In genomic region chr9:72697779-72698178, GRCm38 (mm10) we compare ENCODE assay signal across 22 mouse cellular contexts. TPM values are rescaled to one million over a fixed set of nuclear protein-coding genes. Genes with fewer than 3 reads are reported as not detected.
DNase-seq lines count a peak whose midpoint lies in the region; ATAC-seq and TF ChIP-seq lines count a peak whose summit lies in the region.
"Had no signal": no experiment of that assay in that cellular context is flagged by ENCODE, and none has a peak within 500 bp of the region (broad histone marks: within the 10 kb centered on the region; RNA-seq: fewer than 3 reads in every experiment).

No protein-coding gene starts in this region.

- no peaks in the 10 kb centered on the region for H3K9me3 ChIP-seq in forebrain, embryonic 11.5 days (ENCODE audit: control insufficient read depth, low read length)
- no peaks in the 10 kb centered on the region for H3K9me3 ChIP-seq in forebrain, embryonic 16.5 days (ENCODE audit: control insufficient read depth, low read length)
- no peaks in the 10 kb centered on the region for H3K9me3 ChIP-seq in heart, embryonic 10.5 days
- H3K9me3 ChIP-seq in hindbrain, embryonic 13.5 days, result no peaks in the 10 kb centered on the region
- no peaks in the 10 kb centered on the region for H3K9me3 ChIP-seq in hindbrain, embryonic 12.5 days (replicated peaks)
- H3K9me3 ChIP-seq: embryonic facial prominence, embryonic 12.5 days; forebrain, embryonic 13.5 days had no signal

- ATAC-seq in forebrain, embryonic 11.5 days (replicated peaks; ENCODE audit: low FRiP score), result no peak
- no peak for ATAC-seq in forebrain, embryonic 16.5 days
- ATAC-seq in hindbrain, embryonic 13.5 days (ENCODE audit: low FRiP score), result no peak
- no peak for ATAC-seq in hindbrain, embryonic 12.5 days (ENCODE audit: low FRiP score)
- ATAC-seq: forebrain, embryonic 13.5 days; intestine, postnatal 0 days; Patski had no signal

- H3K36me3 ChIP-seq in forebrain, embryonic 11.5 days (ENCODE audit: control insufficient read depth, insufficient read depth, low read length), result peaks cover 19% of the 10 kb centered on the region
- peaks cover 24% of the 10 kb centered on the region for H3K36me3 ChIP-seq in forebrain, embryonic 16.5 days (ENCODE audit: control insufficient read depth, insufficient read depth)
- H3K36me3 ChIP-seq in heart, embryonic 10.5 days, result peaks cover 95% of the 10 kb centered on the region
- peaks cover 54% of the 10 kb centered on the region for H3K36me3 ChIP-seq in hindbrain, embryonic 13.5 days
- H3K36me3 ChIP-seq in hindbrain, embryonic 12.5 days, result peaks cover 54% of the 10 kb centered on the region
- H3K36me3 ChIP-seq in testis, adult 2 months (ENCODE audit: control insufficient read depth, insufficient read depth, low read length), result no peaks in the 10 kb centered on the region

- TF ChIP-seq CTCF in testis, adult 2 months (IDR thresholded peaks at IDR 0.05; ENCODE audit: control insufficient read depth, insufficient read depth, insufficient replicate concordance, low read depth, low read length), result no peak

- 95% methylated on average over 4 of the region's 4 CpGs for WGBS in forebrain, embryonic 11.5 days
- 92% methylated on average over 4 of the region's 4 CpGs for WGBS in forebrain, embryonic 16.5 days
- WGBS in heart, embryonic 10.5 days, result 84% methylated on average over 4 of the region's 4 CpGs
- WGBS in hindbrain, embryonic 13.5 days, result 92% methylated on average over 4 of the region's 4 CpGs
- WGBS in hindbrain, embryonic 12.5 days, result 89% methylated on average over 4 of the region's 4 CpGs

- H3K4me1 ChIP-seq in forebrain, embryonic 11.5 days (replicated peaks; ENCODE audit: control insufficient read depth, insufficient read depth, low read length), result 0 out of 2 replicates have a peak, but pooled peaks cover 1% of the 10 kb centered on the region
- peaks cover 33% of the 10 kb centered on the region for H3K4me1 ChIP-seq in forebrain, embryonic 16.5 days (replicated peaks; ENCODE audit: control insufficient read depth, insufficient read depth, low read length)
- peaks cover 56% of the 10 kb centered on the region for H3K4me1 ChIP-seq in heart, embryonic 10.5 days
- H3K4me1 ChIP-seq in hindbrain, embryonic 13.5 days (replicated peaks), result peaks cover 71% of the 10 kb centered on the region
- H3K4me1 ChIP-seq in hindbrain, embryonic 12.5 days, result peaks cover 18% of the 10 kb centered on the region
- H3K4me1 ChIP-seq in testis, adult 2 months (ENCODE audit: control insufficient read depth, insufficient read depth, low read length), result no peaks in the 10 kb centered on the region; the same call in none of the 2 replicates

- no peak overlapping the region for H3K4me3 ChIP-seq in forebrain, embryonic 11.5 days (ENCODE audit: low read depth, low read length)
- no peak overlapping the region for H3K4me3 ChIP-seq in forebrain, embryonic 16.5 days (replicated peaks; ENCODE audit: low read length)
- no peak overlapping the region for H3K4me3 ChIP-seq in heart, embryonic 10.5 days
- no peak overlapping the region for H3K4me3 ChIP-seq in hindbrain, embryonic 13.5 days
- no peak overlapping the region for H3K4me3 ChIP-seq in hindbrain, embryonic 12.5 days
- no peak overlapping the region for H3K4me3 ChIP-seq in testis, adult 2 months (ENCODE audit: control insufficient read depth, low read depth, low read length)
- H3K4me3 ChIP-seq: embryonic facial prominence, embryonic 12.5 days; forebrain, embryonic 13.5 days had no signal

- no peak overlapping the region for H3K9ac ChIP-seq in forebrain, embryonic 11.5 days (ENCODE audit: low read length)
- H3K9ac ChIP-seq in forebrain, embryonic 16.5 days (replicated peaks; ENCODE audit: low read depth, low read length), result no peak overlapping the region
- 0 out of 2 replicates have a peak overlapping the region, but pooled peaks have one; percentile 5 for H3K9ac ChIP-seq in hindbrain, embryonic 13.5 days
- no peak overlapping the region for H3K9ac ChIP-seq in hindbrain, embryonic 12.5 days
- H3K9ac ChIP-seq: embryonic facial prominence, embryonic 12.5 days; forebrain, embryonic 13.5 days; hindbrain, embryonic 14.5 days had no signal

- TF ChIP-seq POLR2A in testis, adult 2 months (IDR thresholded peaks at IDR 0.05; ENCODE audit: control insufficient read depth, low read depth, low read length), result no peak

- no peaks in the 10 kb centered on the region for H3K27me3 ChIP-seq in forebrain, embryonic 11.5 days (ENCODE audit: control insufficient read depth, insufficient read depth, low read length)
- H3K27me3 ChIP-seq in forebrain, embryonic 16.5 days (replicated peaks; ENCODE audit: control insufficient read depth, insufficient read depth, low read length), result no peaks in the 10 kb centered on the region
- no peaks in the 10 kb centered on the region for H3K27me3 ChIP-seq in heart, embryonic 10.5 days (ENCODE audit: insufficient read depth, poor library complexity, severe bottlenecking)
- no peaks in the 10 kb centered on the region for H3K27me3 ChIP-seq in hindbrain, embryonic 13.5 days
- H3K27me3 ChIP-seq in hindbrain, embryonic 12.5 days, result no peaks in the 10 kb centered on the region
- H3K27me3 ChIP-seq in testis, adult 2 months (ENCODE audit: control insufficient read depth, insufficient read depth, low read length), result no peaks in the 10 kb centered on the region
- H3K27me3 ChIP-seq: CH12.LX; embryonic facial prominence, embryonic 12.5 days; forebrain, embryonic 13.5 days; Patski had no signal

- peak; percentile 31 for DNase-seq in forebrain, embryonic 11.5 days (ENCODE audit: low spot score)
- peak; percentile 83 for DNase-seq in heart, adult 11 months
- DNase-seq in heart, embryonic 10.5 days (ENCODE audit: low spot score), result no peak
- DNase-seq in testis, postnatal 10 days (ENCODE audit: low spot score), result no peak
- DNase-seq: adrenal gland, adult 8-10 months; cerebellum, adult 11 months; cerebellum, adult 8-10 months; cerebellum, postnatal 14 days; embryo, embryonic 11 days; gastrocnemius, postnatal 36 days; heart, postnatal 36 days; kidney, adult 8-10 months had no signal

- H3K27ac ChIP-seq in forebrain, embryonic 11.5 days (ENCODE audit: low read depth, low read length), result no peak overlapping the region
- H3K27ac ChIP-seq in forebrain, embryonic 16.5 days (ENCODE audit: low read length), result no peak overlapping the region
- no peak overlapping the region for H3K27ac ChIP-seq in heart, embryonic 10.5 days
- no peak overlapping the region for H3K27ac ChIP-seq in hindbrain, embryonic 13.5 days
- no peak overlapping the region for H3K27ac ChIP-seq in hindbrain, embryonic 12.5 days
- H3K27ac ChIP-seq in testis, adult 2 months (ENCODE audit: control insufficient read depth, insufficient read depth, low read depth, low read length), result 0 out of 2 replicates have a peak overlapping the region, but pooled peaks have one; percentile 29
- H3K27ac ChIP-seq: embryonic facial prominence, embryonic 12.5 days; forebrain, embryonic 13.5 days; hindbrain, embryonic 14.5 days had no signal

- no peak overlapping the region for H3K4me2 ChIP-seq in forebrain, embryonic 11.5 days (ENCODE audit: low read depth, low read length, severe bottlenecking)
- no peak overlapping the region for H3K4me2 ChIP-seq in forebrain, embryonic 16.5 days (ENCODE audit: low read length)
- no peak overlapping the region for H3K4me2 ChIP-seq in hindbrain, embryonic 13.5 days
- H3K4me2 ChIP-seq in hindbrain, embryonic 12.5 days (replicated peaks), result no peak overlapping the region
- H3K4me2 ChIP-seq: embryonic facial prominence, embryonic 12.5 days; forebrain, embryonic 13.5 days; hindbrain, embryonic 14.5 days had no signal

RNA-seq across cellular contexts. Expression of gene Nedd4, which starts 35.6 kb away (rescaled TPM):
- 781 and 793 TPM in 2 replicates for polyA plus RNA-seq in forebrain, embryonic 11.5 days (2014; fragmentation: Nextera tagmentation; extraction: Ambion mirVana)
- polyA plus RNA-seq in forebrain, embryonic 16.5 days (2015; fragmentation: Nextera tagmentation; extraction: Ambion mirVana), result 415 and 474 TPM in 2 replicates
- polyA plus RNA-seq in heart, embryonic 10.5 days (2016; fragmentation: Nextera tagmentation; extraction: Ambion mirVana), result 515 and 584 TPM in 2 replicates
- 514 and 518 TPM in 2 replicates for polyA plus RNA-seq in hindbrain, embryonic 13.5 days (2015; fragmentation: Nextera tagmentation; extraction: Ambion mirVana)
- 704 and 727 TPM in 2 replicates for polyA plus RNA-seq in hindbrain, embryonic 12.5 days (2016; fragmentation: Nextera tagmentation; extraction: Ambion mirVana)
- polyA plus RNA-seq in testis, adult 2 months (2012; rRNA removed), result 23.1 and 26.9 TPM in 2 replicates

Comparison
In these comparisons a context has a peak if more than half of its experiments do, and no peak if none do; other contexts are left out.
1. DNase-seq: peak in forebrain, embryonic 11.5 days (single experiment) and heart, adult 11 months (single experiment); none in heart, embryonic 10.5 days (single experiment) and testis, postnatal 10 days (single experiment).
2. RNA of gene Nedd4, which starts 35.6 kb away (polyA plus RNA-seq): 781 to 793 TPM in forebrain, embryonic 11.5 days, 704 to 727 TPM in hindbrain, embryonic 12.5 days, 514 to 518 TPM in hindbrain, embryonic 13.5 days, 515 to 584 TPM in heart, embryonic 10.5 days and 415 to 474 TPM in forebrain, embryonic 16.5 days; 23.1 to 26.9 TPM in testis, adult 2 months; every median in the first group is over 10 times any median in the second.